Mouse (Mus musculus) megakaryocyte, embryonic 14.5 days (primary cell): Measurements from ENCODE around the gene Sertad3. TPM values are rescaled to one million over a fixed set of nuclear protein-coding genes. Genes with fewer than 3 reads are reported as not detected.

Experiments
- H3K27me3 ChIP-seq: replicated peaks from 2 replicates; pipeline ENCODE3; 2012; ENCODE audit warnings: inconsistent platforms
- H3K36me3 ChIP-seq: replicated peaks from 2 replicates; pipeline ENCODE3; 2012; ENCODE audit warnings: low read length, inconsistent platforms, mixed read lengths
- H3K4me1 ChIP-seq: 2 replicates; pipeline ENCODE4 v1.6.1; 2012; ENCODE audit warnings: inconsistent platforms
- H3K4me3 ChIP-seq: replicated peaks from 2 replicates; pipeline ENCODE3; 2012; ENCODE audit warnings: moderate library complexity, mild to moderate bottlenecking, inconsistent platforms
- H3K9me3 ChIP-seq: 2 replicates; pipeline ENCODE4 v1.6.1; 2012; ENCODE audit warnings: inconsistent platforms
- FLI1 ChIP-seq: IDR thresholded peaks from 2 replicates; pipeline ENCODE4 v1.6.1; 2012; ENCODE audit warnings: low read length, inconsistent platforms, mixed read lengths
- GATA1 ChIP-seq: IDR thresholded peaks from 3 replicates; pipeline ENCODE4 v1.6.1; 2012; ENCODE audit warnings: mixed read lengths, low read length, inconsistent platforms, borderline replicate concordance
- polyA plus RNA-seq: library from polyadenylated mRNA; stranded (reverse); fragments of >175 nt; gene quantifications from 2 replicates; pipeline ENCODE4 v1.2.3, GENCODE M21; 2012; ENCODE audit warnings: low replicate concordance; ENCODE audit not compliant: insufficient read depth

Sertad3 gene
- polyA plus RNA-seq, result 28.2 and 88.9 TPM in 2 replicates

GRCm38 (mm10) chr7:27473156-27473834, at the start of gene Sertad3:
Gene Sertad3, plus strand, starts transcription at chr7:27473768.
- TF ChIP-seq FLI1, result no peak
- no peak for TF ChIP-seq GATA1
- H3K4me3 ChIP-seq, result peak within 1 kb of the TSS; percentile 98
- peaks cover 29% of the 10 kb centered on the region for H3K36me3 ChIP-seq
- no peaks in the 10 kb centered on the region for H3K27me3 ChIP-seq
- H3K4me1 ChIP-seq, result peaks cover 53% of the 10 kb centered on the region
- no peaks in the 10 kb centered on the region for H3K9me3 ChIP-seq

GRCm38 (mm10) chr7:27427387-27427786, 46.2 kb upstream of the Sertad3 start:
- peaks cover 24% of the 10 kb centered on the region for H3K27me3 ChIP-seq
- TF ChIP-seq FLI1 (no peak), GATA1 (no peak)

GRCm38 (mm10) chr7:27428002-27428401, 45.6 kb upstream of the Sertad3 start:
- no peak overlapping the region for H3K4me3 ChIP-seq
- H3K36me3 ChIP-seq, result no peaks in the 10 kb centered on the region
- H3K27me3 ChIP-seq, result peaks cover 28% of the 10 kb centered on the region
- H3K4me1 ChIP-seq, result peaks cover 2% of the 10 kb centered on the region; the same call in 1 of the 2 replicates
- TF ChIP-seq FLI1 (no peak), GATA1 (no peak)
- peaks cover 8% of the 10 kb centered on the region for H3K9me3 ChIP-seq

More at GRCm38 (mm10) chr7:27427387-27427786, 46.2 kb upstream of the Sertad3 start:
- peaks cover 8% of the 10 kb centered on the region for H3K9me3 ChIP-seq
- no peak overlapping the region for H3K4me3 ChIP-seq
- no peaks in the 10 kb centered on the region for H3K4me1 ChIP-seq
- H3K36me3 ChIP-seq, result no peaks in the 10 kb centered on the region

GRCm38 (mm10) chr7:27429135-27429534, 44.4 kb upstream of the Sertad3 start:
- no peak for TF ChIP-seq GATA1
- no peak for TF ChIP-seq FLI1
- Histone ChIP-seq H3K9me3 (peaks cover 8% of the 10 kb centered on the region), H3K4me1 (peaks cover 14% of the 10 kb centered on the region), H3K4me3 (no peak overlapping the region), H3K36me3 (no peaks in the 10 kb centered on the region), H3K27me3 (peaks cover 34% of the 10 kb centered on the region)

GRCm38 (mm10) chr7:27433349-27433748, 40.2 kb upstream of the Sertad3 start:
- Histone ChIP-seq H3K4me3 (peak overlapping the region; percentile 71), H3K4me1 (peaks cover 18% of the 10 kb centered on the region), H3K36me3 (no peaks in the 10 kb centered on the region), H3K9me3 (peaks cover 13% of the 10 kb centered on the region), H3K27me3 (peaks cover 43% of the 10 kb centered on the region)
- no peak for TF ChIP-seq FLI1

- peaks cover 12% of the 10 kb centered on the region for H3K9me3 ChIP-seq
- peaks cover 18% of the 10 kb centered on the region for H3K4me1 ChIP-seq
- peaks cover 43% of the 10 kb centered on the region for H3K27me3 ChIP-seq
- H3K36me3 ChIP-seq, result no peaks in the 10 kb centered on the region
- peak overlapping the region; percentile 71 for H3K4me3 ChIP-seq
- TF ChIP-seq FLI1, result no peak
- TF ChIP-seq GATA1, result no peak
Observed at GRCm38 (mm10) chr7:27433794-27434193, 39.8 kb upstream of the Sertad3 start.

- Histone ChIP-seq H3K9me3 (peaks cover 25% of the 10 kb centered on the region), H3K4me1 (peaks cover 18% of the 10 kb centered on the region), H3K36me3 (no peaks in the 10 kb centered on the region), H3K4me3 (no peak overlapping the region), H3K27me3 (peaks cover 47% of the 10 kb centered on the region)
- TF ChIP-seq GATA1, result no peak
- no peak for TF ChIP-seq FLI1
Observed at GRCm38 (mm10) chr7:27437544-27437943, 36.0 kb upstream of the Sertad3 start.

- no peak for TF ChIP-seq FLI1
- no peak for TF ChIP-seq GATA1
- H3K4me1 ChIP-seq, result no peaks in the 10 kb centered on the region
- H3K27me3 ChIP-seq, result peaks cover 42% of the 10 kb centered on the region
- no peak overlapping the region for H3K4me3 ChIP-seq
- peaks cover 28% of the 10 kb centered on the region for H3K9me3 ChIP-seq
- no peaks in the 10 kb centered on the region for H3K36me3 ChIP-seq
Observed at GRCm38 (mm10) chr7:27440014-27440413, 33.6 kb upstream of the Sertad3 start.

GRCm38 (mm10) chr7:27446051-27446450, 27.5 kb upstream of the Sertad3 start:
- H3K36me3 ChIP-seq, result peaks cover 8% of the 10 kb centered on the region
- peaks cover 7% of the 10 kb centered on the region; the same call in 1 of the 2 replicates for H3K9me3 ChIP-seq
- peaks cover 43% of the 10 kb centered on the region for H3K27me3 ChIP-seq
- H3K4me1 ChIP-seq, result peaks cover 49% of the 10 kb centered on the region
- H3K4me3 ChIP-seq, result peak overlapping the region; percentile 96
- no peak for TF ChIP-seq FLI1
- no peak for TF ChIP-seq GATA1
